Mouse (Mus musculus): ENCODE measurements around the gene Lrrfip1. TPM values are rescaled to one million over a fixed set of nuclear protein-coding genes. Genes with fewer than 3 reads are reported as not detected.

The Lrrfip1 gene
- 54.3 and 60.7 TPM in 2 replicates for polyA plus RNA-seq (2014; fragmentation: Nextera tagmentation; extraction: Ambion mirVana)

DNA sequence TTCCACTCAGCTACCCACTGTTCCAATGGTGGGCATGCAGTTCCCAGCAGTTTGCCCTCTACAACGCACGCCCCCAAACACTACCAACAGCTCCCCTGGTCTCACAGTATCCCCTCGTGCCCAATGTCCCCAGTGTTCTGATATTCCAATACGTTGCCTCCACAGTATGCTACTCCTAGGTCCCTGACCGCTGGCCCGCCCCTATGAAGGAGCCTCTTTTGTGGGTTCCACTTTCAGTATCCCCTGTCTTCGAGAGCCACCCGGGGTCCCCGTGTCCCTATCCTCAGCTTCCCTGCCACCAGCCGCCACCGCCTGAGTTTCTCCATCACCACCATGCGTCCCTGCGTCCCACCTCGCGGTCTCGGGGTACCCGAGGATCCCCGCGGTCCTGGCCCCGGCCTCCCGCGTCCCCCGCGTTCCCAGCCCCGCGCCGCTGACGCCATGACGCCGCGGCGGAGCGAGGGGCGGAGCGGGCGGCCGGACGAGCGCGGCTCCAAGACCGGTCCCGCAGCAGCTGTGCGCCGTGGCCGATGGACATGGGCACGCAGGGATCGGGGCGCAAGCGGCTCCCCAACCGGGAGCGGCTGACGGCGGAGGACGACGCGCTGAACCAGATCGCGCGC lies at the start of gene Lrrfip1:
TSS of gene Lrrfip1 (plus strand) at position 470 of the 623 bp plus-strand sequence.
- peak; percentile 64 for ATAC-seq (ENCODE audit: insufficient number of reproducible peaks, insufficient read depth, low FRiP score, low read depth)
- Histone ChIP-seq H3K4me1 (ENCODE audit: control insufficient read depth, insufficient read depth, low read length) (peaks cover 12% of the 10 kb centered on the region), H3K4me2 (replicated peaks; ENCODE audit: low read depth, low read length) (peak within 1 kb of the TSS; percentile 98), H3K27ac (ENCODE audit: low read length) (no peak within 1 kb of the TSS), H3K4me3 (ENCODE audit: low read depth, low read length) (peak within 1 kb of the TSS; percentile 74), H3K9me3 (ENCODE audit: control insufficient read depth, low read depth, low read length) (no peaks in the 10 kb centered on the region), H3K9ac (replicated peaks; ENCODE audit: low read depth, low read length) (peak within 1 kb of the TSS; percentile 71), H3K27me3 (ENCODE audit: control insufficient read depth, insufficient read depth, low read length) (no peaks in the 10 kb centered on the region), H3K36me3 (ENCODE audit: control insufficient read depth, insufficient read depth, low read length) (no peaks in the 10 kb centered on the region)
- WGBS = 3% methylated on average over 49 of the region's 59 CpGs

DNA sequence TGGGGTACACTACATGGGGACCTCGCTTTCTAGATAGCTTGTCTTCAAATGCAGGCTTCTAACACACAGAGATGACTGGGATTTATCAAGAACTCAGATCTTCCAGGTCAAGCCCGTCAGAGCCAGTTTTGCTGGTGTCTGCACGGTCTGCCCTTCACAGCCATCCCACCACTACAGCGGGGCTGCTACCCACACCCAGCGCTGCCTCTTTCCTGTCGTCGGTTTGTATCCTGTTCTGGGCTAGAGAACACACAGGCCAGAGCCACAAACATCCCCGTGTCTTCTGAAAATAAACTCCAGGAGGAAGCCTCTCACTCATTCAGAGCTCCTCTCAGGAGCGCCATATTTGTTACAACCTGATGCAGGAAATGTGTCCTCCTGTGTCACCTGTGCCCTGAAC lies 49.2 kb upstream of the Lrrfip1 start:
- ATAC-seq (ENCODE audit: insufficient number of reproducible peaks, insufficient read depth, low FRiP score, low read depth) = no peak
- no peak overlapping the region for H3K27ac ChIP-seq (ENCODE audit: low read length)
- H3K9ac ChIP-seq (replicated peaks; ENCODE audit: low read depth, low read length) = no peak overlapping the region
- H3K36me3 ChIP-seq (ENCODE audit: control insufficient read depth, insufficient read depth, low read length) = no peaks in the 10 kb centered on the region
- WGBS = 63% methylated on average over 9 of the region's 9 CpGs
- no peaks in the 10 kb centered on the region for H3K4me1 ChIP-seq (ENCODE audit: control insufficient read depth, insufficient read depth, low read length)
- H3K9me3 ChIP-seq (ENCODE audit: control insufficient read depth, low read depth, low read length) = no peaks in the 10 kb centered on the region
- H3K27me3 ChIP-seq (ENCODE audit: control insufficient read depth, insufficient read depth, low read length) = no peaks in the 10 kb centered on the region
- no peak overlapping the region for H3K4me2 ChIP-seq (replicated peaks; ENCODE audit: low read depth, low read length)
- no peak overlapping the region for H3K4me3 ChIP-seq (ENCODE audit: low read depth, low read length)

DNA sequence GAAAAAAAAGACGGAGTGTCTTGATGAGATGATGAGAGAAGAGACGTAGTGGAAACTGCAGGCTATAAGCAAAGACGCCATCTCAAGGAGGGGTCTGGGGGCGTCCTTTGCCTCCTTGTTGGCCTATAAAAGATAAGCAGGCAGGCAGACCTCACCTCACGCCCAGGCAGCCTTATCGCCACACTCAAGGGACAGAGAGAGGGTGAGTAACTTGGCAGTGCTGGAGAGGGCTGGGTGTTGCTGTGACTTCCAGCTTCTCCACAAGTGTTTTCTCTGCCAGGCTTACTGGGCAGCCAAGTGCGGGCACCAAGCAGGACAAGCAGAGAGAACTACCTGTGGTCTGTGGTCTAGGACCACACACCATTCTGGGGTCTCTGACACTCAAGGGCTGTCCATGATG lies 46.9 kb upstream of the Lrrfip1 start:
- Histone ChIP-seq H3K4me2 (replicated peaks; ENCODE audit: low read depth, low read length) (no peak overlapping the region), H3K9ac (replicated peaks; ENCODE audit: low read depth, low read length) (no peak overlapping the region), H3K4me3 (ENCODE audit: low read depth, low read length) (no peak overlapping the region), H3K4me1 (ENCODE audit: control insufficient read depth, insufficient read depth, low read length) (no peaks in the 10 kb centered on the region), H3K27ac (ENCODE audit: low read length) (no peak overlapping the region), H3K36me3 (ENCODE audit: control insufficient read depth, insufficient read depth, low read length) (no peaks in the 10 kb centered on the region), H3K27me3 (ENCODE audit: control insufficient read depth, insufficient read depth, low read length) (no peaks in the 10 kb centered on the region), H3K9me3 (ENCODE audit: control insufficient read depth, low read depth, low read length) (no peaks in the 10 kb centered on the region)
- 78% methylated on average over 7 of the region's 7 CpGs for WGBS
- no peak for ATAC-seq (ENCODE audit: insufficient number of reproducible peaks, insufficient read depth, low FRiP score, low read depth)

DNA sequence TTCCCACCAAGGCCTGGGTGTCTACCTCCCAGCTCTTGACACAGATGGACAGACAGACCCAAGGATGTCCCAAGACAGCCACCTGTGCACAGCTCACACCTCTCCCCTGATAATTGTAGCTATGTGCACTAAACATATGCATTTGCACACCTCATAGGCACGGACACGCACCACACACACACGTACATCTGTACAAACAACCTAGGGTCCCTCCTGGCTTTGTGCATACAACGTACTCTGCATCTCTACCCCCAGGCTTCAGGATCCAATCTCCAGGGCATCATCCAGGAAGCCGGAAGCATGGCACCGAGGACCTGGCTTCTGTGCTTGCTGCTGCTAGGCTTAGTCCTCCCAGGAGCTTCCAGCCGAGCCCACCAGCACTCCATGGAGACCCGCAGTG lies 45.7 kb upstream of the Lrrfip1 start, which contains the start of gene Prlh:
TSS of gene Prlh (plus strand) at position 301 of the 400 bp plus-strand sequence.
- 80% methylated on average over 8 of the region's 8 CpGs for WGBS
- H3K9me3 ChIP-seq (ENCODE audit: control insufficient read depth, low read depth, low read length) = no peaks in the 10 kb centered on the region
- H3K4me2 ChIP-seq (replicated peaks; ENCODE audit: low read depth, low read length) = no peak within 1 kb of the TSS
- H3K9ac ChIP-seq (replicated peaks; ENCODE audit: low read depth, low read length) = no peak within 1 kb of the TSS
- no peak within 1 kb of the TSS for H3K4me3 ChIP-seq (ENCODE audit: low read depth, low read length)
- no peak for ATAC-seq (ENCODE audit: insufficient number of reproducible peaks, insufficient read depth, low FRiP score, low read depth)
- H3K4me1 ChIP-seq (ENCODE audit: control insufficient read depth, insufficient read depth, low read length) = no peaks in the 10 kb centered on the region
- H3K27ac ChIP-seq (ENCODE audit: low read length) = no peak within 1 kb of the TSS
- no peaks in the 10 kb centered on the region for H3K36me3 ChIP-seq (ENCODE audit: control insufficient read depth, insufficient read depth, low read length)
- no peaks in the 10 kb centered on the region for H3K27me3 ChIP-seq (ENCODE audit: control insufficient read depth, insufficient read depth, low read length)

DNA sequence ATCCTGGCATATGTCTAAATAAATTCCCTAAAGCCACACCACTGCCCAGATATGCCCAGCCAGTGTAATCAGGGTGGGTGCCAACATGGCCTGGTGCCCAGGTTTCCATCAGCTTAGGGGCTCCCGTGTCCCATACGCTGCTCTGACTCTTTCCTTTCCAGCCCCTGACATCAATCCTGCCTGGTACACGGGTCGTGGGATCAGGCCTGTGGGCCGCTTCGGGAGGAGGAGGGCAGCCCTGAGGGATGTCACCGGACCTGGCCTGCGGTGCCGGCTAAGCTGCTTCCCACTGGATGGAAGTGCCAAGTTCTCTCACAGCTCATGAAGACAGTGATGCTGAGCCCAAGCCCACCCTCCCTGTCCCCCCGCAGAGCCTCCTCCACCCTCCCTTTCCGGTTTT lies 44.8 kb upstream of the Lrrfip1 start:
- Histone ChIP-seq H3K4me2 (replicated peaks; ENCODE audit: low read depth, low read length) (no peak overlapping the region), H3K27me3 (ENCODE audit: control insufficient read depth, insufficient read depth, low read length) (no peaks in the 10 kb centered on the region), H3K9me3 (ENCODE audit: control insufficient read depth, low read depth, low read length) (no peaks in the 10 kb centered on the region), H3K4me1 (ENCODE audit: control insufficient read depth, insufficient read depth, low read length) (no peaks in the 10 kb centered on the region), H3K4me3 (ENCODE audit: low read depth, low read length) (no peak overlapping the region), H3K27ac (ENCODE audit: low read length) (no peak overlapping the region), H3K36me3 (ENCODE audit: control insufficient read depth, insufficient read depth, low read length) (no peaks in the 10 kb centered on the region), H3K9ac (replicated peaks; ENCODE audit: low read depth, low read length) (no peak overlapping the region)
- 71% methylated on average over 11 of the region's 11 CpGs for WGBS
- no peak for ATAC-seq (ENCODE audit: insufficient number of reproducible peaks, insufficient read depth, low FRiP score, low read depth)

DNA sequence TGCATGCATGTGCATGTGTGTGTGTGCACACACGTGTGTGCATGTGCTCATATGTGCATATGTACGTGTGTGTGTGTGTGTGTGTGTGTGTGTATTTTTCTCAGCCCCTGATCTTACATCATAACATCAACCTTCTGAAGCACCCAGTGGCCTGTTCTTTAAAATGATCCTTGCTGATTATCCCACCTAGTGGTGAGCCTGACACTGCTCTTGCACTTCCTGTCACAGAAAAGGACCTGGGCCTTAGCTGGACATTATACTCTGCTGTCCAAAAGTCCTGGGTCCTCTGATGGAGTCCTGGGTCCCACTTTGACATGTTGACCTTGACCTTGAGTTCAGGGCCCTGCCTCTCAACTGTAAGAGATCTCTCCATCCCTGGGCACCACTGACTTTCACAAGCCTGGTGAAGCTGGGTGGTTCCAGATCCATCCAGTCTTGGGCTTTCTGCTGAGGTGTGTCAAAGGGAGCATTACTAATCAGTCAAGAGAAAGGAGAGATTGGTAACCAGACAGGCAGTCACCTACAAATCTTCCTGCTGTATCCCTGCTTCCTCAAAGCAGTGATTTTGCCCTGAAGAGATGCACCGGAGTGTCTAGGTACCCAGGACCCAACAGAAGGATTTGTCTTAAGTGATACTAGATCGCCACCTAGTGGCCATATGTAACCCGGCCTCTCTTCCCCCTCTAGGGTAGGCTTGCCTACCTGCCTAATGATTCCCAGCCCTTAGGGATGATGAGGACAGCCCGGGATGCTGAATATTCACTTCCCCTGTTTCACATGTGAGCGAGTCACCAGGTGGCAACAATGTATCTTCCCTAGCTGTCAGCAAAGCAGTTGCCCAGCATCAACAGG lies 42.1 kb upstream of the Lrrfip1 start:
- H3K36me3 ChIP-seq (ENCODE audit: control insufficient read depth, insufficient read depth, low read length) = no peaks in the 10 kb centered on the region
- H3K9me3 ChIP-seq (ENCODE audit: control insufficient read depth, low read depth, low read length) = no peaks in the 10 kb centered on the region
- H3K4me3 ChIP-seq (ENCODE audit: low read depth, low read length) = no peak overlapping the region
- no peaks in the 10 kb centered on the region for H3K4me1 ChIP-seq (ENCODE audit: control insufficient read depth, insufficient read depth, low read length)
- no peak overlapping the region for H3K4me2 ChIP-seq (replicated peaks; ENCODE audit: low read depth, low read length)
- H3K27ac ChIP-seq (ENCODE audit: low read length) = no peak overlapping the region
- peak; percentile 58; the same call in 1 of the 2 replicates for ATAC-seq (ENCODE audit: insufficient number of reproducible peaks, insufficient read depth, low FRiP score, low read depth)
- H3K9ac ChIP-seq (replicated peaks; ENCODE audit: low read depth, low read length) = no peak overlapping the region
- H3K27me3 ChIP-seq (ENCODE audit: control insufficient read depth, insufficient read depth, low read length) = no peaks in the 10 kb centered on the region
- WGBS = 33% methylated on average over 7 of the region's 7 CpGs

DNA sequence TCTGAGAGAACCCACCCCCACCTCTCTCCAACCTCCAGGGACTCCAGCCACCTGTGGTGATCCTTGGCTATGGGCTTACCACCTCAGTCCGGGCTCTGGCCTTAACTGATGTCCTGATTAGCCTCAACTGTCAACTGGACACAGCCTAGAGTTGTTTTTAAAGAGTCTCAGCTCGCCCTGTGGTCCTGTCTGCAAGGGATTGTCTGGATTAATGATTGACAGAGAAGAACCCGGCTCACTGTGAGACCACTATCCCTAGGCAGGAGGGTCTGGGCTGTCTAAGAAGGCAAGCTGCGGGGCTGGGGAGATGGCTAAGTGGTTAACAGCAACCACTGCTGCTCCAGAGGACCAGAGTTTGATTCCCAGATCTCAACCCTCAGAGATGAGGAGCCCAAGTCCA lies 36.0 kb upstream of the Lrrfip1 start:
- H3K9me3 ChIP-seq (ENCODE audit: control insufficient read depth, low read depth, low read length) = no peaks in the 10 kb centered on the region
- 33% methylated on average over 4 of the region's 4 CpGs for WGBS
- peaks cover 16% of the 10 kb centered on the region for H3K4me1 ChIP-seq (ENCODE audit: control insufficient read depth, insufficient read depth, low read length)
- H3K27me3 ChIP-seq (ENCODE audit: control insufficient read depth, insufficient read depth, low read length) = no peaks in the 10 kb centered on the region
- H3K4me3 ChIP-seq (ENCODE audit: low read depth, low read length) = no peak overlapping the region
- H3K9ac ChIP-seq (replicated peaks; ENCODE audit: low read depth, low read length) = no peak overlapping the region
- no peak; the same call in 1 of the 2 replicates for ATAC-seq (ENCODE audit: insufficient number of reproducible peaks, insufficient read depth, low FRiP score, low read depth)
- H3K4me2 ChIP-seq (replicated peaks; ENCODE audit: low read depth, low read length) = no peak overlapping the region
- no peaks in the 10 kb centered on the region for H3K36me3 ChIP-seq (ENCODE audit: control insufficient read depth, insufficient read depth, low read length)
- 0 out of 2 replicates have a peak overlapping the region, but pooled peaks have one; percentile 6 for H3K27ac ChIP-seq (ENCODE audit: low read length)

DNA sequence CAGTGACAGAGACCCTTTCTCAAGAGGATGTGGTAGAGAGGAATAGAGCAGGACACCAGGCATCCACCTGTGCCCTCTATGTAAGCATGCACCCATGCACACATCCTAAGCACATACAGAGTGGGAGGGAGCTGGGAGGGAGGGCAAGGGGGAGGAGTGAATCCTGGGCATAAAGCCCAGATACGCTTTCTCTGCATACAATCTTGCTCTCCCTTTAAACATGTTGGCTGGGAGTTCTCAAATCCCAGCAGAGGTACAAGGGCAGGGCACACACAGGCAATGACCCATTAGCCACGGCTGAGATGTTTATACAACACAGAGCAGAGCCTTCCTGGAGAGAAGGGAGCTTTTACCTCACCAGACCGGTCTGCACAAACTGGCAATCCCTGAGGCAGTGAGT lies 35.5 kb upstream of the Lrrfip1 start:
- 3% methylated on average over 3 of the region's 3 CpGs for WGBS
- ATAC-seq (ENCODE audit: insufficient number of reproducible peaks, insufficient read depth, low FRiP score, low read depth) = peak; percentile 77

More for the DNA sequence above, 35.5 kb upstream of the Lrrfip1 start:
- Histone ChIP-seq H3K4me3 (ENCODE audit: low read depth, low read length) (no peak overlapping the region), H3K9me3 (ENCODE audit: control insufficient read depth, low read depth, low read length) (no peaks in the 10 kb centered on the region), H3K4me2 (replicated peaks; ENCODE audit: low read depth, low read length) (no peak overlapping the region), H3K9ac (replicated peaks; ENCODE audit: low read depth, low read length) (no peak overlapping the region), H3K27me3 (ENCODE audit: control insufficient read depth, insufficient read depth, low read length) (no peaks in the 10 kb centered on the region), H3K4me1 (ENCODE audit: control insufficient read depth, insufficient read depth, low read length) (peaks cover 16% of the 10 kb centered on the region), H3K36me3 (ENCODE audit: control insufficient read depth, insufficient read depth, low read length) (no peaks in the 10 kb centered on the region), H3K27ac (ENCODE audit: low read length) (no peak overlapping the region)

Data from stomach, embryonic 14.5 days (tissue).